Mouse (Mus musculus): ENCODE measurements around the gene Hook2. TPM values are rescaled to one million over a fixed set of nuclear protein-coding genes. Genes with fewer than 3 reads are reported as not detected.

Gene Hook2
- total and polyA plus RNA-seq, 3 experiments = 7.1 to 24.7 (median 9.8) TPM

GRCm38 (mm10) chr8:84975434-84975833 lies 15.0 kb upstream of the Hook2 start:
- H3K79me2 ChIP-seq (replicated peaks; ENCODE audit: control insufficient read depth, extremely low read depth, insufficient read depth, poor library complexity, severe bottlenecking) = peaks cover 24% of the 10 kb centered on the region
- H3K9me3 ChIP-seq (replicated peaks; ENCODE audit: low read length) = no peaks in the 10 kb centered on the region
- dilution Hi-C loops (cut with MboI; ENCODE audit: extremely low pct_ligation_motif_present, extremely low pct_unique_long_range_greater_than_20kb, low sequenced_read_pairs) = no loop called here
- peak overlapping the region; percentile 98 for H3K4me2 ChIP-seq (ENCODE audit: insufficient read depth, low read depth, poor library complexity, severe bottlenecking)
- H3K27me3 ChIP-seq (replicated peaks) = no peaks in the 10 kb centered on the region
- peak overlapping the region; percentile 92 for H3K27ac ChIP-seq (ENCODE audit: insufficient read depth, low read depth)
- peaks cover 4 to 22% of the 10 kb centered on the region in 2 experiments; a peak in 3 of 4 replicates for H3K4me1 ChIP-seq (ENCODE audit: control insufficient read depth in 1 of 2, insufficient read depth in 2 of 2)
- TF ChIP-seq GABPA (IDR thresholded peaks at IDR 0.05; ENCODE audit: insufficient replicate concordance, low read depth, low read length) (no peak), POLR2A (IDR thresholded peaks at IDR 0.05; ENCODE audit: low read depth, low read length) (peak; percentile 17; the same call in 1 of the 2 replicates), ETS1 (conservative IDR thresholded peaks at IDR 0.05; ENCODE audit: low read depth, low read length) (no peak; the same call in 1 of the 2 replicates), JUND (conservative IDR thresholded peaks at IDR 0.05; ENCODE audit: low read depth, low read length) (0 out of 2 replicates have a peak, but pooled peaks have one; percentile 17), SMC3 (IDR thresholded peaks at IDR 0.05; ENCODE audit: low read depth, low read length) (peak; percentile 97), PAX5 (IDR thresholded peaks at IDR 0.05; ENCODE audit: low read length) (no peak), MXI1 (IDR thresholded peaks at IDR 0.05; ENCODE audit: low read depth, low read length) (no peak), CTCF (conservative IDR thresholded peaks at IDR 0.05 in 1 of 2, IDR thresholded peaks at IDR 0.05 in 1 of 2; ENCODE audit: low read depth in 2 of 2, low read length in 2 of 2) (peak; percentile 91 to 96), ZC3H11A (IDR thresholded peaks at IDR 0.05; ENCODE audit: low read depth, low read length) (peak; percentile 94), KAT2A (IDR thresholded peaks at IDR 0.05; ENCODE audit: insufficient replicate concordance, low read length) (no peak), BHLHE40 (IDR thresholded peaks at IDR 0.05; ENCODE audit: low read depth, low read length) (peak; percentile 22; the same call in 1 of the 2 replicates), CHD2 (IDR thresholded peaks at IDR 0.05; ENCODE audit: low read length) (no peak; the same call in 1 of the 2 replicates), NELFE (IDR thresholded peaks at IDR 0.05; ENCODE audit: low read depth, low read length) (no peak; the same call in 1 of the 2 replicates), ZMIZ1 (IDR thresholded peaks at IDR 0.05; ENCODE audit: low read depth, low read length) (no peak), SIN3A (IDR thresholded peaks at IDR 0.05; ENCODE audit: low read length) (peak; percentile 88), E2F4 (IDR thresholded peaks at IDR 0.05; ENCODE audit: insufficient replicate concordance, low read depth, low read length) (no peak), ELF1 (IDR thresholded peaks at IDR 0.05; ENCODE audit: low read depth, low read length) (peak; percentile 48; the same call in 1 of the 2 replicates), TBP (conservative IDR thresholded peaks at IDR 0.05; ENCODE audit: low read depth, low read length) (no peak; the same call in 1 of the 2 replicates), IRF4 (IDR thresholded peaks at IDR 0.05; ENCODE audit: low read depth, low read length) (peak; percentile 74), USF2 (conservative IDR thresholded peaks at IDR 0.05; ENCODE audit: low read depth, low read length) (no peak), MAFK (IDR thresholded peaks at IDR 0.05; ENCODE audit: insufficient replicate concordance, low read length) (no peak), TCF12 (IDR thresholded peaks at IDR 0.05; ENCODE audit: low read depth, low read length) (peak; percentile 70), JUN (IDR thresholded peaks at IDR 0.05; ENCODE audit: insufficient read depth, low read depth, low read length) (no peak), CHD1 (IDR thresholded peaks at IDR 0.05; ENCODE audit: low read depth, low read length) (no peak; the same call in 1 of the 2 replicates), MAX (IDR thresholded peaks at IDR 0.05; ENCODE audit: low read length) (no peak), RCOR1 (conservative IDR thresholded peaks at IDR 0.05; ENCODE audit: low read depth, low read length) (no peak), HCFC1 (IDR thresholded peaks at IDR 0.05; ENCODE audit: low read depth, low read length) (no peak; the same call in none of the 2 replicates), RAD21 (IDR thresholded peaks at IDR 0.05; ENCODE audit: low read depth, low read length) (peak; percentile 91), EP300 (IDR thresholded peaks at IDR 0.05; ENCODE audit: low read length) (no peak), POLR2AphosphoS2 (IDR thresholded peaks at IDR 0.05; ENCODE audit: low read depth, low read length) (no peak), MAZ (IDR thresholded peaks at IDR 0.05; ENCODE audit: low read depth, low read length) (peak; percentile 73; the same call in 1 of the 2 replicates), USF1 (IDR thresholded peaks at IDR 0.05; ENCODE audit: low read depth, low read length) (no peak), NRF1 (IDR thresholded peaks at IDR 0.05; ENCODE audit: low read depth, low read length) (peak; percentile 53; the same call in 1 of the 2 replicates), MEF2A (IDR thresholded peaks at IDR 0.05; ENCODE audit: borderline replicate concordance, low read depth, low read length) (peak; percentile 20; the same call in 1 of the 2 replicates), ZKSCAN1 (IDR thresholded peaks at IDR 0.05; ENCODE audit: borderline replicate concordance, low read depth, low read length) (no peak), MYC (IDR thresholded peaks at IDR 0.05; ENCODE audit: low read depth, low read length) (peak; percentile 29; the same call in 1 of the 2 replicates), ZNF384 (IDR thresholded peaks at IDR 0.05; ENCODE audit: low read depth, low read length) (peak; percentile 82), UBTF (IDR thresholded peaks at IDR 0.05; ENCODE audit: low read depth, low read length) (no peak)
- peak overlapping the region; percentile 88 for H3K9ac ChIP-seq (ENCODE audit: insufficient read depth, low read depth)
- in situ Hi-C loops (cut with MboI; ENCODE audit: low pct_ligation_motif_present, low pct_unique_long_range_greater_than_20kb, low sequenced_read_pairs) = no loop called here
- DNase-seq (ENCODE audit: extremely low read depth) = peak; percentile 83
- H3K4me3 ChIP-seq (replicated peaks in 1 of 3; ENCODE audit: low read depth in 2 of 3, low read length in 2 of 3, poor library complexity in 1 of 3) = peak overlapping the region; percentile 82 to 94 (median 92)
- H3K36me3 ChIP-seq (replicated peaks in 1 of 2; ENCODE audit: control insufficient read depth in 1 of 2, insufficient read depth in 1 of 2, low read length in 1 of 2) = peaks cover 25 to 37% of the 10 kb centered on the region in 2 experiments
